Mouse (Mus musculus): ENCODE results near the gene Rab17.

DNA sequence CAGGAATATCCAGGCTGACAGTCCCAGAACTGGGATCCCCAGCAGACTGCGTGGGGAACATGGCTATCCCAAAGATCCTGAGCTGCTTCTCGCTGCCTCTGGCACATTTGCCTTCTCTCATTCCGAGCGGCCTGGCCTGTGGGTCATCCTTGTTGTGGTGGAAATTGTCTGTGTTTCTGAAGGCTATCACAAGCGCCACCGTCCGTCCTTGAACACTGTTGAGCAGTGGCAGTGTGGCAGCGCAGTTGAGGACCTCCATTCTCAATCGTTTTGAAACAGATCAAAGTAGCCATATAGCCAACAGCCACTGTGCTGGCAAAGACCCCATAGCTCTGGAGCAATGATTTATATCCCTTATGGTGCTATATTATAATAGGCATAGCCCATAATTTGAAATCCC, 39.3 kb upstream of the Rab17 start:
- TF ChIP-seq POLR2A (IDR thresholded peaks at IDR 0.05; ENCODE audit: extremely low read depth, insufficient read depth, low read length) (no peak), CTCF (IDR thresholded peaks at IDR 0.05; ENCODE audit: low read depth, low read length) (no peak)

All from liver, adult 2 months (tissue).